Mouse (Mus musculus): ENCODE results near the gene Fndc1. TPM values are rescaled to one million over a fixed set of nuclear protein-coding genes. Genes with fewer than 3 reads are reported as not detected.

Fndc1 gene
- polyA plus RNA-seq, 1 experiment, result 0.25 TPM

DNA sequence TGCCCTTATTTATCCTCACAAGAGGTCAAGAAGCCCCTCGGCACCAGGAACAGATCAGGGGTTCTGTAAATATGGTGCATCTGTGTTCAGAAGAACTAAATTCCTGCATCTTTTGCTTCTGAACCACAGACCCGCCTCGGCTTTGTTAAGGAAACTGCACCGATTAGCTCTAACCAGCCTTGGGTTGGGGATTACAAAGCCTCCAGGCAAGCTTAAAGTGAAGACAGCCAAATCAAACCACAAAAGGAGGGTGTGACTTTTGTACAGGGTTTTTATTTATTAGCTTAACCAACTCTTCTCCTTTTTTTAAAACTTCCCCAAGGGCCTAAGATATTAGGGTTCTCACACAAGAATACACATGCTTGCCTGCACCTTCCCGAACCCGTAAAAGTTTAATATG, 23.1 kb upstream of the Fndc1 start:
- Histone ChIP-seq H3K4me1 (ENCODE audit: control insufficient read depth, insufficient read depth, low read length) (no peaks in the 10 kb centered on the region), H3K27ac (ENCODE audit: control insufficient read depth, insufficient read depth, low read depth, low read length, poor library complexity) (no peak overlapping the region)
- WGBS, result 14% methylated on average over 6 of the region's 6 CpGs

DNA sequence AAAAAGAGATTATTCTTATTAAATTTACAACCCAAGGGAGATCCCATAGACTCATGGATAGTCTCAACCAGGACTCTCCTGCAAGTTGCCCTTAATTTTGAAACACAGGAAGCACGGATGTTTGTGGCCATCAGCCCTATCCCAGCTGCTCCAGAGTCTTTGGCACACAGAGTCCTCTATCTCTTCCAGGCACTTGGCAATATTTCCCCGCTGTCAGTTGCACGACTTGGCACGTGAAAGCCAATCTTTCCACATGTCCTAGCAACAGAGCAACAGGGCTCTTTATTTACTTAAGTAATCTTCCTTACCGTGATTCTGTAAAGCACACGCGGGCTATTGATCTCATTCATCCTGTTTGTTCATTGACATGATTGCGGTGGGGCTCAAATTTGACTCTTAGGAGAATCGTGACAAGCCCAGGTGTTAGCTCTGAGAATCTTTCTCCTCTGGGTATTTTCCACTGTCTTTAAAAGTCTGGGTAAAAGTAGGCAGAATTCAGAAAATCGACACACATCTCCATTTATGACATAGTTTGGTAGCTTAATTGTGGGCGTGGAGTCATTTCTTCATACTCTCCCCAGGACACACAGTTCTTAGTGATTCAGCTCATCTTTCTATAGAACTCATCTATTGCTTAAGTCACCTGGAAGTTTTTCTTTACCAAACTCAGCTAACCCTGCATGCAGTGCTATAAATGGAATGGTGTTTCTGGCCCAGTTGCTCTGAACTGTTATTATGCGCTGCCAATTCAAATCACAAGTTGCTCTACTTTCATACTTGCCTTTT, 13.6 kb upstream of the Fndc1 start:
- WGBS, result 78% methylated on average over 12 of the region's 12 CpGs
- Histone ChIP-seq H3K4me3 (replicated peaks; ENCODE audit: control insufficient read depth, low read depth, low read length) (no peak overlapping the region), H3K4me1 (ENCODE audit: control insufficient read depth, insufficient read depth, low read length) (no peaks in the 10 kb centered on the region), H3K27ac (ENCODE audit: control insufficient read depth, insufficient read depth, low read depth, low read length, poor library complexity) (no peak overlapping the region)
- no peak for TF ChIP-seq CTCF (IDR thresholded peaks at IDR 0.05; ENCODE audit: control insufficient read depth, insufficient read depth, low read length)
- TF ChIP-seq POLR2A (IDR thresholded peaks at IDR 0.05; ENCODE audit: borderline replicate concordance, control insufficient read depth, low read depth, low read length), result no peak

More for the DNA sequence above, 23.1 kb upstream of the Fndc1 start:
- no peak overlapping the region for H3K4me3 ChIP-seq (replicated peaks; ENCODE audit: control insufficient read depth, low read depth, low read length)
- TF ChIP-seq POLR2A (IDR thresholded peaks at IDR 0.05; ENCODE audit: borderline replicate concordance, control insufficient read depth, low read depth, low read length) (no peak), CTCF (IDR thresholded peaks at IDR 0.05; ENCODE audit: control insufficient read depth, insufficient read depth, low read length) (no peak)

GRCm38 (mm10) chr17:7827586-7827985, 484 bp upstream of the Fndc1 start:
- H3K4me1 ChIP-seq (ENCODE audit: control insufficient read depth, insufficient read depth, low read length), result no peaks in the 10 kb centered on the region; the same call in 1 of the 2 replicates
- WGBS, result 12% methylated on average over 16 of the region's 16 CpGs
- TF ChIP-seq CTCF (IDR thresholded peaks at IDR 0.05; ENCODE audit: control insufficient read depth, insufficient read depth, low read length), result no peak
- TF ChIP-seq POLR2A (IDR thresholded peaks at IDR 0.05; ENCODE audit: borderline replicate concordance, control insufficient read depth, low read depth, low read length), result no peak
- H3K27ac ChIP-seq (ENCODE audit: control insufficient read depth, insufficient read depth, low read depth, low read length, poor library complexity), result no peak overlapping the region
- no peak overlapping the region for H3K4me3 ChIP-seq (replicated peaks; ENCODE audit: control insufficient read depth, low read depth, low read length)

DNA sequence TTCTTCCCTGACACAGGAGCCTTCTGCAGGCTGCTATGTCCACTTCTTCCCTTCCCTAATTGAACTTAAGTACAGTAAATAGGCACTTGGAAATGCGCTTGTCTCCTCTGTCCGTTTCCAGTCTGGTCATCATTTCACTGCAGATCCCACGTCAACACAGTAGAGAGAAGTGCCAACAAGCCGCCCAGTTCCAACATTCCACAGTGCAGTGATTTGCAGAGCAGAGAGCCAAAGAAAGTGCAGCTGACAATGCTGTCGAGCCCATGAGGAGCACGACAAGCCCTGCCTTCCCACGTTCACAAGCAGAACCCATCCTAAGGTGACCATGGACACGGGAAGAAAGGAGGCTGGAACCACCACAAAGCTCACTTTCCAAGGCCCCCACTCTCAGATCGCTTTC, 1.7 kb downstream of the Fndc1 start:
- no peak overlapping the region for H3K4me3 ChIP-seq (replicated peaks; ENCODE audit: control insufficient read depth, low read depth, low read length)
- WGBS, result 69% methylated on average over 9 of the region's 9 CpGs
- TF ChIP-seq CTCF (IDR thresholded peaks at IDR 0.05; ENCODE audit: control insufficient read depth, insufficient read depth, low read length) (no peak), POLR2A (IDR thresholded peaks at IDR 0.05; ENCODE audit: borderline replicate concordance, control insufficient read depth, low read depth, low read length) (no peak)
- H3K4me1 ChIP-seq (ENCODE audit: control insufficient read depth, insufficient read depth, low read length), result no peaks in the 10 kb centered on the region; the same call in 1 of the 2 replicates
- no peak overlapping the region for H3K27ac ChIP-seq (ENCODE audit: control insufficient read depth, insufficient read depth, low read depth, low read length, poor library complexity)

- no peaks in the 10 kb centered on the region; the same call in 1 of the 2 replicates for H3K4me1 ChIP-seq (ENCODE audit: control insufficient read depth, insufficient read depth, low read length)
- TF ChIP-seq POLR2A (IDR thresholded peaks at IDR 0.05; ENCODE audit: borderline replicate concordance, control insufficient read depth, low read depth, low read length) (no peak), CTCF (IDR thresholded peaks at IDR 0.05; ENCODE audit: control insufficient read depth, insufficient read depth, low read length) (peak; percentile 61)
- WGBS, result 30% methylated on average over 17 of the region's 17 CpGs
- no peak overlapping the region for H3K27ac ChIP-seq (ENCODE audit: control insufficient read depth, insufficient read depth, low read depth, low read length, poor library complexity)
- H3K4me3 ChIP-seq (replicated peaks; ENCODE audit: control insufficient read depth, low read depth, low read length), result no peak overlapping the region
These were observed 5.4 kb downstream of the Fndc1 start for GRCm38 (mm10) chr17:7821553-7822186.

DNA sequence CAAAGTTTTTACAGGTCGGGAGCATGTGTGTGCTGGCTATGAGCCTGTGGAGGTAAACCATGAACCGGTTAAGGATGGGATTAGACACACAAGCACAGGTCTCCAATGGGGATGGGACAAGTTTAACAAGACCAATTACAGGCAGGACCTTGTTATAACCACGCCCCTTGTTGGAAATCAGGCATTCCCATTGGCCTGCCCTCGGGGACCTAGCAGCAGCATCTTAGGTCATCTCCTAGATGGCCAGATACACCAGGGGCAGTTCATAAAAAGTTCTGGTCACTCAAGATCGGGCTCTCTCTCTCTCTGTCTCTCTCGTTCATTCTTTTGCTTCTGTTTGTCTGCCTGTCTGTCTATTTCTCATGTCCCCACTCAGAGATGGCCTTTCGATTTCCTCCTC, 6.9 kb downstream of the Fndc1 start:
- Histone ChIP-seq H3K27ac (ENCODE audit: control insufficient read depth, insufficient read depth, low read depth, low read length, poor library complexity) (no peak overlapping the region), H3K4me1 (ENCODE audit: control insufficient read depth, insufficient read depth, low read length) (no peaks in the 10 kb centered on the region), H3K4me3 (replicated peaks; ENCODE audit: control insufficient read depth, low read depth, low read length) (no peak overlapping the region)
- TF ChIP-seq POLR2A (IDR thresholded peaks at IDR 0.05; ENCODE audit: borderline replicate concordance, control insufficient read depth, low read depth, low read length) (no peak), CTCF (IDR thresholded peaks at IDR 0.05; ENCODE audit: control insufficient read depth, insufficient read depth, low read length) (no peak)
- WGBS, result 72% methylated on average over 7 of the region's 7 CpGs

- Histone ChIP-seq H3K27ac (ENCODE audit: control insufficient read depth, insufficient read depth, low read depth, low read length, poor library complexity) (no peak overlapping the region), H3K4me1 (ENCODE audit: control insufficient read depth, insufficient read depth, low read length) (no peaks in the 10 kb centered on the region), H3K4me3 (replicated peaks; ENCODE audit: control insufficient read depth, low read depth, low read length) (no peak overlapping the region)
- WGBS, result 77% methylated on average over 2 of the region's 2 CpGs
- TF ChIP-seq POLR2A (IDR thresholded peaks at IDR 0.05; ENCODE audit: borderline replicate concordance, control insufficient read depth, low read depth, low read length) (no peak), CTCF (IDR thresholded peaks at IDR 0.05; ENCODE audit: control insufficient read depth, insufficient read depth, low read length) (no peak)
These were observed 10.5 kb downstream of the Fndc1 start for GRCm38 (mm10) chr17:7816602-7817001.

DNA sequence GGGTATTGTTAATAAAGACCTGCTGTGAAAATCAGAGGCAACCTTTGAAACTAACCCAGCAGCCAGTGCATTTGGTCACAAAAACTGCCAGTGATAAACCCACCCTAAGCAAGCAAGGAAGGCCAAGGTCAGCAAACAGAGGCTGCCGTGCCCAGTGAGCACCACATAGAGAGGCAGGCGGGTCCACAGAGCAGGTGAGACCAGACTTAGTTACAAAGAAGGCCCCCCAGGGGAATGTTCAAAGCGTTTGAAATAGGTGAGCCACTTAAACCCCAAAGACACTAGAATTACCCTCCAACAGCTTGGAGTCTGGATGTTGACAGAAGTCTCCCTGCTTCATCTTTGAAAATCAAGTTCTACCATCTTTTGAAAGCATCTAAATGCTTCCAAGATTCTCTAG, 12.7 kb downstream of the Fndc1 start:
- WGBS, result 58% methylated on average over 3 of the region's 3 CpGs
- H3K27ac ChIP-seq (ENCODE audit: control insufficient read depth, insufficient read depth, low read depth, low read length, poor library complexity), result no peak overlapping the region
- no peaks in the 10 kb centered on the region for H3K4me1 ChIP-seq (ENCODE audit: control insufficient read depth, insufficient read depth, low read length)
- TF ChIP-seq POLR2A (IDR thresholded peaks at IDR 0.05; ENCODE audit: borderline replicate concordance, control insufficient read depth, low read depth, low read length) (no peak), CTCF (IDR thresholded peaks at IDR 0.05; ENCODE audit: control insufficient read depth, insufficient read depth, low read length) (no peak)
- H3K4me3 ChIP-seq (replicated peaks; ENCODE audit: control insufficient read depth, low read depth, low read length), result no peak overlapping the region
